Mouse (Mus musculus): ENCODE data around the gene Dand5. TPM values are rescaled to one million over a fixed set of nuclear protein-coding genes. Genes with fewer than 3 reads are reported as not detected.

Dand5 gene
- total RNA-seq (2023) = 4.1 TPM

DNA sequence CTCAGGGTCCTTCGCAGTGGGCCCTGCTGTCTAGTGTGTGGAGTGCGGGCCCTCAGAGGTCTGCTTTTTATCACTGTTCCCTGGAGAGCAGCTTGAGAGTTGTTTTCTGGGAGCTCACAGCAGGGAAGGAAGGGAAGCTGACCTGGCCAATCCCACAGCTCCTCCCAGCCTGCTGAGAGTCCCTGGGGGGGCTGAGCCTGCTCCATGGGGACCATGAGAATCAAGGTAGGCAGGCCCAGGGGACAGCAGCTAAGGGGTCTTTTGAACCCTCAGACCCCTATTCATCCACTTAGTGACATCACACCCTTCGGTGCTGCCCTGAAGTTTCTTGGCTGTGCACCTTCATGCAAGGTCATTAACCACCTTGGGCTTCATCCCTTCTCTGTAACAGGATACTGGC lies at the start of gene Dand5:
Dand5 (minus strand) TSS at position 101 of the 400 bp plus-strand sequence.

DNA sequence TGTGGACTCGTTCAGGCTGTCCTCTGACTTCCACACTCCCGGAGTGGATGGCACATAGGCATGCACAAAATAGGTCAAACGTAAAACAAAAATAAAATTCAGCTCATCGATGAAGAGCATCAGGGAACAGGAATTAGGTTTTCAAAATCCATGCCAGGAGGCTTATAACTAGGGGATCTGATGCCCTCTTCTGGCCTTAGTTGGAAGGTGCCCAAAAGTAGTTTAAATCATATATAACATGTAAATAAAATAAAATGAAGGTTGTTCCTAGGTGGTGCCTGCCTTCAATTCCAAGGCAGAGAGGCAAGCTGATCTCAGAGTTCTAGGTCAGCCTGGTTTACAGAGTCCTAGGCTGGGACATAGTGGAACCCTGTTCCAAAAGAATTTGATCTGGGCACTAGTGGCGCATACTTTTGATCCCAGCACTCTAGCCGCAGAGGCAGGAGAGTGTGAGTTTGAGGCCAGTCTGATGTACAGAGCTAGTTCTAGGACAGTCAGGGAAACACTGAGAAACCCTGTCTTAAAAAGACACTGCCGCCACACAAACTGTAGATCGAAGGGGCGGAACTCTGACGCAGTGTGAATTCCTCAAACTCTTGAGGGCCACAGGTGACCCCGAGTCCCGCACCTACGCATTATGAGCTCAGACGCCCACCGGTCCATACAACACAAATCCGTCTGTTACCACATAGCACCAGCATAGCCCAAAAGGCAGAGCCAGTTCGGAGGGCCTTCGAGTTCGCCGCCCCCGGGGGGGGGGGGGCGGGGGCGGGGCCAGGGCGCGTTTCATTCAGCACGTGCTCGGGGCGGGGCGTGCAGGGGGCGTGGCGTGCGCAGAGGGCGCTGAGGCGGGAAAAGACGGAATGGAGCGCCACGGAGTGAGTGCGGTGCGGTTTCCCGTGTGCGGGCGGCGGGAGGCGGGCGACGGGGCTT lies 49.0 kb upstream of the Dand5 start, which contains the start of gene Syce2:
Syce2 (plus strand) TSS at position 736 of the 933 bp plus-strand sequence.

DNA sequence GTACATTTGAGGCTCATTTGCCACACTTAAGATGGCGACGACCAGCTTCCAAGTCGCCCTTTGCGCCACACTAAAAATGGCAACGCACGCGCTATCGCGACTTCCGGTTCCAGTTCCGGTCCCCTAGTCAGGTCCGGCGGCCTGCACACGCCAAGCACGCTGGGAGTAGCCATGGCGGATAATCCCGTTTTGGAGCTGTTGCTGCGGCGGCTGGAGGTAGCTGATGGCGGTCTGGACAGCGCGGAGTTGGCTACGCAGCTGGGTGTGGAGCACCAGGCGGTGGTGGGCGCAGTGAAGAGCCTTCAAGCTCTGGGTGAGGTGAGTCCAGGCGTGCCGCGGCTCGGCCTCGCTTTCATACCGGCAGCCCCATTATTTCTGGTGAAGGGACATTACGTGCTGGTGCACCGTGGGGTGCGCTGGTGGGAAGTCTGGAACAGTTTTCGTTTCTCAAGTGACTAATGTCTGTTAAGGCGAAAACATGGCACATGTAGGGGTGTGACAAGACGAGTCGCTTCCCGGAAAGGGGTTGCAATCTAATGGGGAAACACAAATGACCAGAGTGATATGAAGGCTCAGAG lies 34.3 kb upstream of the Dand5 start, which contains the start of gene Farsa:
Farsa (plus strand) TSS at position 126 of the 578 bp plus-strand sequence.

DNA sequence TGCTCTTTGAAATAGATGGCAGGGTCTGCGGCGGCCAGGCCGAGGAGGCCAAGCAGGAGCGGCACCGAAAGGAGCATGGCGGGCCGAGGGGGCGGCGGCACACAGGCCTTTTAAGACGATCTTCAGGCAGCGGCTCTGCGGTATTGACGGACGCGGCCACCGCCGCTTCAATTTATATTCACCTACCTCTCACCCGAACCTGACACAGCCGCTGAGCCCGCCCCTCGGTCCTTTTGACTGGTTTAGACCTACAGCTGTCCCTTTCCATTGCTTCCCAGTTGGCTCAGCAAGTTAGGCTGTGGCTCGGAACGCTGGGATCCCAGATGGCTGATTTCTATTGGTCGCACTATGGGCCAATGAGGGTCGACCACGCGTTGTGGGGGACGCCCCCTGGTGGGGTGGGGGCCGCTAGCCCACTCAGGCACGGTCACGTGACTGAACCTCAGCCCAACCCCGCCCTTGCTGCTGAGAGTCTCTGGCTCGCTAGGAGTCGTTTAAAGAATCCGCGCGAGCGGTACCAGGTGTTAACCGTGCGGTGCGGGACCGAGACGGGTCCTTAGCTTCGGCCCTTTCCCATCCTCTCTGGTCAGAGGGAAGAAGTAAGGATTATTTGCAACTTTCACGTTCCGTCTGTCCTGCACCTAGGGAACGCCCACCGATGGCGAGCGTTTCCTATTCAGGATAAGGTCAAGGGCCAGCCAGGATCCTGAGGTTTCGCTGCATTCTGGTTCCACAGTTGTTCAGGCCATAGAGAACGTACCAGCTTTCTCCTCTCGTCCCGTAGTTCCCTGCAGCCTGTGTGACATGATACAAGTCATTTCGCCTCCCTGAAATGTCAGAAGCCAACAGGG lies 24.3 kb upstream of the Dand5 start, which contains the start of gene Calr:
Calr (minus strand) TSS at position 213 of the 851 bp plus-strand sequence.

DNA sequence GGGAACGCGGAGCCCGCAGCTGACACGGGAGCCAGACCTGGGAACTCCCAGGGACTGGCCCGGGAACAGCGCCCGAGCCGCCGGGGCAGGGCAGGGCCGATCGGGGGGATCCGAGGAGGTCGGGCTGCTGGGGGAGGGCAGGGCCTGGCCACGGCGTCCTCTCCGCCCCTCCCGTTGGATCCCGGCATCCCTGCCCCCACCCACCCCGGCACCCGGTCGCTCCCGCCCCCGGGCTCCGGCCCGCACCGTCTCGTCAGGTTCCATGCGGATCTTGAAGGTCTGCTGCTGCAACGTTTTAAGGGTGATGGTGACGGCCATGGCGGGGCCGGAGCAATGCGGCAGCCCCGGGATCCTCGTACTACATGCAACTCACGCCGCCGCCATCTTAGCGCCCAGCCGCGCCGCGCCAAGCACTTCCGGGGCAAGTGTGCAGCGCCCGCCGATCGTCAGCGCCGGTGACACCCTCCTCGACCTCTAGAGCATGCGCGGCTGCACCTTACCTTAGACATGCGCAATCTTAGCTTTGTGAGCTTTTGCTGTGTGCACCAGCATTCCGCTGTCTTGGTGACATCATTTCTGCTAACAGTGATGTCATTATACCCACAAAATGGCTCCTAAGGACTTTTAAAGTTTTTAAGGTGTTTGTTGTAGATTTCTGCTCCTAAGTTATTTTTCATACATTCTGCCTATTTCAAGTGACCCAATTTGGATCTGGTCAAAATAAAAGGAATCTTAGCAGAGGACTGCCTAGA lies 17.8 kb upstream of the Dand5 start, which contains the start of gene Rad23a:
Rad23a (minus strand) TSS at position 418 of the 752 bp plus-strand sequence.

DNA sequence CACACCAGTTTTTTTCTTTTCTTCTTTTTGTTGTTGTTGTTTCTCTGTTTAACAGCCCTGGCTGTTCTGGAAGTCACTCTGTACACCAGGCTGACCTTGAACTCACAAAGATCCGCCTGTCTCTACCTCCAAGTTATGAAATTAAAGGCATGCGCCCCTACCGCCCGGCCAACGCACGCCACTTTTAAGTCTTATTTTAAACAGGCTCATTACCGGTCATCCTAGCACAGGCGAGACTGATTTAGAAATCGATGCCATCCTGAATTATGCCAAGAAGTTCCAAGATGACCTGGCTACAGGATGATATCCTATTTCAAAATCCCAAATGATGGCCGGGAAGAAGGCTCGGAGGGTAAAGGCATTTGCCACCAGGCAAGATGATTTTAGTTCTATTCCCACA lies 8.9 kb upstream of the Dand5 start, which contains the start of gene Gadd45gip1:
Gadd45gip1 (plus strand) TSS at position 33 of the 400 bp plus-strand sequence.

DNA sequence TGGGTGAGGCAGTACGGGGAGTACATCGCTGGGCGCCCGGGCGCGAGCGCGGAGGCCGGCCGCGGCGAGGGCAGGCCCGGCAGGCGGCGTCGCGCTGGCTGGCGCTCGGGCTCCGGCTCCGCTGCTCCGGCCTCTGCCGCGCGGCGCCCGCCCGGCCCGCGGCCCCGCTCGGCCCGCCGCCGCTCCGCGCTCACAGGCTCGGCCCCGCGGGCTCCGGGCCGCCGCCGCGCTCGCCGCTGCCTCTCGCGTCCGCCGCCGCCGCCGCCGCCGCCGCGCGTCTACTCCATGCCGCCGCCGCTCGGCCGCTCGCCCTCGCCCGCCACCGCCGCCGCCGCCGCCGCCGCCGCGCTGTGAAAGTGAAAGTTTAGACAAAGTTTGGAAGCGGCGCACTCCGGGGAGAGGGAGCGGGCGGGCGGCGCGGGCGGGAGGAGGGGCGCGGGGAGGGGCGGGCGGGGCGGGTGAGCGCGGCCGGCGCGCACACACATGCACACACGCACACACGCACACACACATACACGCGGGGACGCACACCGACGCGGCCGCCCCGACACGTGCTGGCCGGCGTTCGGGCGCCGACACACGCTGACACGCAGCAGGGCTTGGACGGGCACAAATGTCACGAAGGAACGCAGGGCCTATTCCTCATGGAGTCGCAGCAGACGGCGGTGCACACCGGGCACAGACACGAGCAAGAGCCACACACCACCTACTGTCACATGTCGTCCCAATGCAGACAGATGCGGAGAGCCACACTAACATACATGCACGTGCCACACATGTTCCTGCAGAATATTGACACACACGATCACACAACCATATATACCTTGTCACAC lies 22.4 kb downstream of the Dand5 start, which contains the start of gene Nfix:
Nfix (minus strand) TSS at position 346 of the 833 bp plus-strand sequence.

Other genes starting within 250 kb of the Dand5 start
- 269 TPM for gene Ier2, start 160.0 kb downstream of the Dand5 start, total RNA-seq (2023)
- gene Trmt1, start 136.5 kb downstream of the Dand5 start, total RNA-seq (2023) = 150 TPM
- 42.9 TPM for gene Nacc1, start 135.0 kb downstream of the Dand5 start, total RNA-seq (2023)
- gene Lyl1, start 121.4 kb downstream of the Dand5 start, total RNA-seq (2023) = 3.7 TPM
- gene G430095P16Rik, start 99.8 kb downstream of the Dand5 start, total RNA-seq (2023) = 13.1 TPM
- gene Nfix, start 22.5 kb downstream of the Dand5 start, total RNA-seq (2023) = 11.4 TPM
- gene Gadd45gip1, start 8.7 kb upstream of the Dand5 start, total RNA-seq (2023) = 16.4 TPM
- 61.8 TPM for gene Rad23a, start 17.8 kb upstream of the Dand5 start, total RNA-seq (2023)
- 437 TPM for gene Calr, start 24.1 kb upstream of the Dand5 start, total RNA-seq (2023)
- 69.8 TPM for gene Farsa, start 34.2 kb upstream of the Dand5 start, total RNA-seq (2023)
- gene Syce2, start 49.3 kb upstream of the Dand5 start, total RNA-seq (2023) = 5.5 TPM
- 23.6 TPM for gene Gcdh, start 71.1 kb upstream of the Dand5 start, total RNA-seq (2023)
- not detected for gene Klf1, start 79.1 kb upstream of the Dand5 start, total RNA-seq (2023)
- 13.4 TPM for gene Dnase2a, start 85.7 kb upstream of the Dand5 start, total RNA-seq (2023)
- gene Mast1, start 114.5 kb upstream of the Dand5 start, total RNA-seq (2023) = 0.41 TPM
- gene Rtbdn, start 124.2 kb upstream of the Dand5 start, total RNA-seq (2023) = not detected
- not detected for gene Gm49661, start 146.6 kb upstream of the Dand5 start, total RNA-seq (2023)
- 60.2 TPM for gene Prdx2, start 146.8 kb upstream of the Dand5 start, total RNA-seq (2023)
- 43.4 TPM for gene Rnaseh2a, start 146.9 kb upstream of the Dand5 start, total RNA-seq (2023)
- gene Junb, start 155.9 kb upstream of the Dand5 start, total RNA-seq (2023) = 1,875 TPM
- 3.1 TPM for gene Hook2, start 167.8 kb upstream of the Dand5 start, total RNA-seq (2023)
- not detected for gene Best2, start 191.7 kb upstream of the Dand5 start, total RNA-seq (2023)
- 56.3 TPM for gene Asna1, start 202.5 kb upstream of the Dand5 start, total RNA-seq (2023)
- gene Trir, start 204.0 kb upstream of the Dand5 start, total RNA-seq (2023) = 195 TPM
- gene Tnpo2, start 214.1 kb upstream of the Dand5 start, total RNA-seq (2023) = 70.3 TPM
- 6.9 TPM for gene Fbxw9, start 237.2 kb upstream of the Dand5 start, total RNA-seq (2023)
- not detected for gene Gm5741, start 245.2 kb upstream of the Dand5 start, total RNA-seq (2023)
- 92.1 TPM for gene Dhps, start 248.9 kb upstream of the Dand5 start, total RNA-seq (2023)

All from CD4-positive naive resting alpha-beta T cell, adult 57 days (primary cell).